Comparison of ENCODE assay signal across 9 mouse cellular contexts in genomic region chr7:142016562-142016961, GRCm38 (mm10). TPM values are rescaled to one million over a fixed set of nuclear protein-coding genes. Genes with fewer than 3 reads are reported as not detected.
A peak's percentile ranks its signal among the peaks of the same experiment; 100 is the strongest.
DNase-seq lines count a peak whose midpoint lies in the region; ATAC-seq and TF ChIP-seq lines count a peak whose summit lies in the region.
"Had no signal": no experiment of that assay in that cellular context is flagged by ENCODE, and none has a peak within 500 bp of the region (broad histone marks: within the 10 kb centered on the region; RNA-seq: fewer than 3 reads in every experiment).

No protein-coding gene starts in this region.

- peak; percentile 66 for DNase-seq in adrenal gland, postnatal 10 days
- DNase-seq in adrenal gland, adult 2 months: no peak
- DNase-seq in liver, adult 2 months (ENCODE audit: extremely low read depth, low read depth, low spot score): peak; percentile 43
- no peak for DNase-seq in liver, embryonic 11.5 days (ENCODE audit: low spot score)
- DNase-seq in adrenal gland, postnatal 14 days: peak; percentile 62
- DNase-seq in lung, postnatal 4 days: peak; percentile 48 to 69

- 0 out of 2 replicates have a peak, but pooled peaks cover 5% of the 10 kb centered on the region for H3K79me2 ChIP-seq in liver, adult 2 months (ENCODE audit: control insufficient read depth, insufficient read depth, low read length)

- no peak for TF ChIP-seq POLR2A in liver, adult 2 months (IDR thresholded peaks at IDR 0.05; ENCODE audit: extremely low read depth, insufficient read depth, low read length)

- no peaks in the 10 kb centered on the region for H3K27me3 ChIP-seq in liver, adult 2 months (ENCODE audit: control insufficient read depth, insufficient read depth, low read length)
- no peaks in the 10 kb centered on the region for H3K27me3 ChIP-seq in liver, embryonic 11.5 days (replicated peaks; ENCODE audit: control insufficient read depth, insufficient read depth, low read length)
- H3K27me3 ChIP-seq: limb, embryonic 12.5 days had no signal

- H3K9me3 ChIP-seq in liver, embryonic 11.5 days (ENCODE audit: control insufficient read depth, low read length): no peaks in the 10 kb centered on the region
- H3K9me3 ChIP-seq: limb, embryonic 12.5 days had no signal

- peaks cover 13% of the 10 kb centered on the region for H3K4me1 ChIP-seq in liver, adult 2 months (ENCODE audit: control insufficient read depth, insufficient read depth, low read length)
- H3K4me1 ChIP-seq in liver, embryonic 11.5 days (replicated peaks; ENCODE audit: control insufficient read depth, insufficient read depth, low read length): peaks cover 9% of the 10 kb centered on the region

- no peak overlapping the region for H3K27ac ChIP-seq in liver, adult 2 months (replicated peaks; ENCODE audit: insufficient read depth, low read depth, low read length)
- no peak overlapping the region for H3K27ac ChIP-seq in liver, embryonic 11.5 days (ENCODE audit: low read depth, low read length)
- H3K27ac ChIP-seq: limb, embryonic 12.5 days had no signal

- H3K4me3 ChIP-seq in liver, adult 2 months (ENCODE audit: insufficient read depth, low read depth, low read length): no peak overlapping the region
- H3K4me3 ChIP-seq in liver, embryonic 11.5 days (ENCODE audit: low read depth, low read length): no peak overlapping the region
- H3K4me3 ChIP-seq: limb, embryonic 12.5 days had no signal

- 11% methylated on average over 1 of the region's 1 CpGs for WGBS in liver, adult 2 months
- 61% methylated on average over 1 of the region's 1 CpGs for WGBS in liver, embryonic 11.5 days

- no peak overlapping the region for H3K4me2 ChIP-seq in liver, embryonic 11.5 days
- H3K4me2 ChIP-seq: limb, embryonic 12.5 days had no signal

- H3K36me3 ChIP-seq in liver, adult 2 months (ENCODE audit: control insufficient read depth, insufficient read depth, low read length): peaks cover 28% of the 10 kb centered on the region
- peaks cover 7% of the 10 kb centered on the region; the same call in 1 of the 2 replicates for H3K36me3 ChIP-seq in liver, embryonic 11.5 days (ENCODE audit: control insufficient read depth, insufficient read depth, low read length)

- no peak overlapping the region for H3K9ac ChIP-seq in liver, adult 2 months (ENCODE audit: low read depth, low read length)
- no peak overlapping the region for H3K9ac ChIP-seq in liver, embryonic 11.5 days (ENCODE audit: low read depth, low read length)
- H3K9ac ChIP-seq: limb, embryonic 12.5 days had no signal

- peak; percentile 69 for TF ChIP-seq CTCF in liver, adult 2 months (IDR thresholded peaks at IDR 0.05; ENCODE audit: low read depth, low read length)

- no peak for ATAC-seq in liver, embryonic 11.5 days (replicated peaks; ENCODE audit: low FRiP score)
- peak; percentile 69 to 77 for ATAC-seq in hematopoietic stem cell, adult 5-6 weeks (replicated peaks in 1 of 2; ENCODE audit: insufficient read depth in 1 of 2, low FRiP score in 2 of 2, low TSS enrichment in 1 of 2, low read depth in 1 of 2, poor library complexity in 2 of 2, severe bottlenecking in 2 of 2)
- ATAC-seq in monocyte, adult 5-6 weeks (replicated peaks; ENCODE audit: insufficient number of reproducible peaks, low FRiP score, low TSS enrichment, poor library complexity, severe bottlenecking): no peak

RNA-seq across cellular contexts. Expression of gene Mob2, which starts 44.3 kb away (rescaled TPM):
- total RNA-seq in adrenal gland, postnatal 10 days (2021): 10 to 100 TPM; 46.8 to 47.4 TPM
- total RNA-seq in adrenal gland, adult 2 months (2021): 10 to 100 TPM; 52.3 to 59.3 TPM
- polyA plus RNA-seq in adrenal gland, adult 2 months (2012; rRNA removed): 33.1 and 38.2 TPM in 2 replicates
- total RNA-seq in liver, adult 2 months (2014; rRNA removed): 26.2 and 27.6 TPM in 2 replicates
- polyA plus RNA-seq in liver, adult 2 months (2012; rRNA removed): 24.0 and 26.4 TPM in 2 replicates
- polyA plus RNA-seq in liver, embryonic 11.5 days (2014; fragmentation: Nextera tagmentation; extraction: Ambion mirVana): 63.1 and 67.1 TPM in 2 replicates
- 47.4 and 48.6 TPM in 2 replicates for total RNA-seq in adrenal gland, postnatal 14 days (2021)
- total RNA-seq in hematopoietic stem cell, adult 5-6 weeks (2017): 53.6 and 72.9 TPM in 2 replicates
- 38.5 to 50.0 TPM (median 45.2 TPM) in 3 replicates for total RNA-seq in monocyte, adult 5-6 weeks (2017)

Comparison
In these comparisons a context has a peak if more than half of its experiments do, and no peak if none do; other contexts are left out.
1. DNase-seq: peak in adrenal gland, postnatal 10 days (single experiment), liver, adult 2 months (single experiment), adrenal gland, postnatal 14 days (single experiment) and lung, postnatal 4 days (2 of 2); none in adrenal gland, adult 2 months (single experiment) and liver, embryonic 11.5 days (single experiment).
2. ATAC-seq: peak in hematopoietic stem cell, adult 5-6 weeks (2 of 2); none in liver, embryonic 11.5 days (single experiment) and monocyte, adult 5-6 weeks (single experiment).